Mouse (Mus musculus) retina, postnatal 7 days (tissue): Measurements from ENCODE around the gene Gtf2h5.
A peak's percentile ranks its signal among the peaks of the same experiment; 100 is the strongest.

Source experiments
- DNase-seq: peaks from one replicate; pipeline ENCODE4 v3.0.0-alpha.2; 2012; ENCODE audit warnings: low read depth, low spot score

Gene Gtf2h5

GRCm38 (mm10) chr17:6079287-6080122 lies at the start of gene Gtf2h5, which contains the start of gene Serac1:
Gtf2h5 (plus strand) TSS chr17:6079786.
Serac1 (minus strand) TSS chr17:6079741.
- peak; percentile 98 for DNase-seq

- DNase-seq: no peak
Observed at GRCm38 (mm10) chr17:6035661-6036060, 43.9 kb upstream of the Gtf2h5 start.

DNA sequence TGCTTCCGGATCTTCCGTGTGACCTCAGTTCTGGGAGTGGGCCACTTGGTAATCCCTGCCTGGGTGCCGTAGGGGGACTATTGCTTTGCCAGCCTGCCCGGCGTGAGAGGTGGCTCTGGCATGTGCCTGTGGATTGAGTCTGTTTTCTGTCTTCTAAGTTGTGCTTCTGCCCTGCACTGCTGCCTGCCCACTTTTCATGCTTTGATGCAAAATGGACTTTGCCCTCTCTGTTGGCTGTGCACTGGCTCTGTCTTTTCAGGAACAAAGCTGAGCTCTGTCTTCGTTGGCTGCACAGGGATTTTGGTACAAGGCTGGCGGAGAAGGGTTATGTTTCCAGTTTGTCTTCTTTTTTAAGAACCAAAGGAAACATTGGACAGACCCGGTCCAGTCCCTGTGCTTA lies 43.1 kb upstream of the Gtf2h5 start:
- DNase-seq: no peak

DNA sequence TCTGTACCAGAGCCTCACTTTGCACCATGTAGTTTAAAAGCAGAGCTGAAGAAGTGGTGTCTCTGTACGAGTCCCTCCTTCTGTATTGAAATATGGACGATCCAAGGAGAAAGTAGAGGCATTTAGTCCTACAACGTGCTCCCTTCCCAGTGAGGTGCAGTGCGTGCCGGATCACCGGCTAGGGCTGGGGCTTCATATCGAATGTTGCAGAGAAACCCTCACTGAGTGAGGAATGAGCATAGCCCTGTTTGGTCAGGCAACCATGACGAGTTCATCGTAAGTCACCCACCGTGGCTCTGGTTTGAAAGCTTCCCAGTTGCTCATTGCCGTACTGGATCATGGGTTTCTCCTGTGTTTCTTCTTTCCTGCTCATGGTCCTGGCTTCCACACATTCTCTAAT lies 42.7 kb upstream of the Gtf2h5 start:
- DNase-seq: no peak

DNA sequence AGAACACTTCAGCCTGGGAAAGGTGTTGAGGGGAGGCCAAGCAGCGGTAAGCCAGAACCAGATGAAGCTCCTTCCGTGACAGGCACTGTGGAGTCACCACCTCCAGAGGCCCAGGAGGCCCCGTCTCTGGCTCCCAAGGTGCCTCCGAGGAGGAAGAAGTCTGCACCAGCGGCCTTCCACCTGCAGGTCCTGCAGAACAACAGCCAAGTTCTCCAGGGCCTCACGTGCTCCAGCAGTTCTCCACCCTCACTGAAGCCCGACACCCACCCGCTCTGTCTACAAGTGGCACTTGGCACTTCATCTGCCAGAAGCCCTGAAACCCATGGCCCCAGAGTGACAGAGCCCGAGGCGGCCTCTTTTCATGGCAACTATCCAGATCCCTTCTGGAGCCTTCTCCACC lies 42.1 kb upstream of the Gtf2h5 start:
- no peak for DNase-seq

DNA sequence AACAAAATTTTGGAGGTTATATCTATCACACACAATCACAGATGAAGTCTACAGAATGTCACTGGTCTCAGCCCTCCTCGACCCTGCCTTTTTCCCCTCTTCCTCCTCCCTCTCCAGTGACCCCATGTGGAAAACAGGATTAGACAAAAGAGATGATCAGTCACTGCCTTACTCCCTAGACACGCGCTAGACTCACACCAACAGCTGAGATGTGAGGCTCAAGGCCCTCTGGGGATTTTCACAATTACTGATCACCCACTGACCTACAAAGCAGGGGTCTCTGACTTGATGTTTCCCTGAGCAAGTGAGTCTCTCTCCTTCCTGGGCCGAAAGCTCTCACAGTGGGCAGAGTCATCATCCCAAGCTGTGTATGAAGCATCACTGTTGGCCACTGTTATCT lies 26.8 kb upstream of the Gtf2h5 start:
- DNase-seq: no peak

DNA sequence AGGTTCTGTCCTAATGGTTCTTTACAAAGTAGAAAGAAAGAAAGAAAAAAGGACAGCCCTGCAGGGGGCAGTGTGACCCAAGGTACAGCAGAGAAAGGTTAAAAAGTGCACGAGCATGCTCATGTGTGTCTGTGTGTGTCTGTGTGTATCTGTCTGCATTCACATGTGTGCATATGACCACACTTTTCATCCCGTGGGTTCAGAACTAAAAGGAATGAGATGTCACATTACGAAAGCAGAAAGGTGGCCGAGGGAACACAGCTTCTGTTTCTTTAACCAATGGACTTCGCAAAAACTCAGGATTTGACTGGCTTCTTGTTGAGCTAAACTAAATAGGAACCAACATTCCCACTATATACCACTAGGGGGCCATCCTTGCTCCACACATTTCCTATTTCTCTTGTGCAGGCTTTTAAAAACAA lies 24.6 kb upstream of the Gtf2h5 start:
- DNase-seq: peak; percentile 31

- DNase-seq: no peak
Observed at GRCm38 (mm10) chr17:6062793-6063192, 16.8 kb upstream of the Gtf2h5 start.

DNA sequence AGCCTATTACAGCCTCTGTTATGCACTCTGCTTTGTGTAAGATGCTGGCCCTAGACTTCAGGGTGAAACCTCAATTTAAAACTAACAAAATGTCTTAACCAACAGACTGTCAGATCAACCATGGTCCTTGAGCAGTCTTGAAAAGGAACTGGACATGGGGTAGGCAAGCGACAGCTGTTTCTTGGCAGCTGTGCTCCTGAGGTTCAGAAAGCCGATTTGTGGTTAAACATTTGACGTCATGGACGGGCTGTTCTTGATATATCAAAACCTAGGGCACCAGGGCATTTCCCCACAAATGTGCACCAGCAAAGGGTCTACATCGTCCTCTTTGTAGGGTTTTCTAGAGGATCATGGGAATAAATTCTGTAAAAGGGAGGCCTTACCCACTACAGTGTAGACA lies 16.1 kb upstream of the Gtf2h5 start:
- DNase-seq: no peak

- DNase-seq: no peak
Observed at GRCm38 (mm10) chr17:6066021-6066420, 13.6 kb upstream of the Gtf2h5 start.

DNA sequence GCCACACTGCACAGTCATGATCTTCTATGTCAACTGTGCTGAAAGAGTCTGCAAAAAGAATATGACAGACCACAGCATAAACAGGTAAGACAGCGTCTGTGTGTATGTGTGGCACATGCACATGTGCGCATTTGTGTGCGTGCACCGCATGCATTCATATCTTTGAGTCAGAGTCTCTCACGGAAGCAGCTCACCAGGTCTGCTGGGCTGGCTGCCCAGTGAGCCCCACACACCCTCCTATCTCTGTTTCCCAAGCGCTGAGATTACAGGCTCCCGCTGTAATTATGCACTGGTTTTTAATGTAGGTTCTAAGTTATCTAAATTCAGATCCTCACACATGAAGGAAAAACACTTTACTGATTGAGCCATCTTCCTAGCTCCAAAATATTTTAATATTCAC lies 12.0 kb upstream of the Gtf2h5 start:
- no peak for DNase-seq

- no peak for DNase-seq
Observed at GRCm38 (mm10) chr17:6069866-6070265, 9.7 kb upstream of the Gtf2h5 start.

DNA sequence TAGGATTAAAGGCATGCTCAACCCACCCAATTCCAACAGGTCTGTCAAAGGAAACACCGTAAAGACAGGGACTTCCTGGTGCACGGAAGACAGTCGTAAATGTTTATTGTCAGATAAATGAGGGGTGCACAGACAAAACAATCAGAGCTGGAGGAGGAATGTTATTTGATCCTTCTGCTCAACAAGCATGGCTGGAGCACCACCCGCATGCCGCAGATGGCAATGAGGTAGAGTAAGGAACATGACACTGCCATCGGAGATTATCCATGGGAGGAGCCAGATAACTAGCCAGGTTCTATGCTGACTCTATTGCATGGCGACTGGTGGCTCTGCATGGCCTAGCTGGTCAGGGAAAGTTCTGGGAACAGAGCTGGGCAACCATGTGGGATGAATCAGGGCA lies 6.2 kb upstream of the Gtf2h5 start:
- DNase-seq: no peak

GRCm38 (mm10) chr17:6083323-6083890 lies 3.8 kb downstream of the Gtf2h5 start:
- DNase-seq: no peak

- DNase-seq: no peak
Observed at GRCm38 (mm10) chr17:6091604-6092003, 12.0 kb downstream of the Gtf2h5 start.

DNA sequence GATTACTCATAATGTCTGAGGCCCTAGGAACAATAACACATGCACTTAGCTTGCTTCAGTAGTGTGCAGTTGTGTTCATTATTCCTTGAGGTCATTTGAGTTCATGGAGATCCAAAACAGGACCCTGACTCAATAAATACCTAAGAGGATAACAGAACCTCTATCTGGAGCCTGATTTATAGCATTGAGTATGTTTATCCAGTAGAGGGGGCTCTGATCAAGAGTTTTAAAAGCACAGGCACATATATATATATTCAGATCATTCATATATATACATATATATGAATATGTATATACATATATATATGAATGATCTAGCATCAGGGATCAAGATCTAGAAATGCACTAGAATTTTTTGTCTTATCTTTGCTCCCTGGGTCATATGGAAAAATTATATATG lies 16.0 kb downstream of the Gtf2h5 start:
- DNase-seq: no peak

DNA sequence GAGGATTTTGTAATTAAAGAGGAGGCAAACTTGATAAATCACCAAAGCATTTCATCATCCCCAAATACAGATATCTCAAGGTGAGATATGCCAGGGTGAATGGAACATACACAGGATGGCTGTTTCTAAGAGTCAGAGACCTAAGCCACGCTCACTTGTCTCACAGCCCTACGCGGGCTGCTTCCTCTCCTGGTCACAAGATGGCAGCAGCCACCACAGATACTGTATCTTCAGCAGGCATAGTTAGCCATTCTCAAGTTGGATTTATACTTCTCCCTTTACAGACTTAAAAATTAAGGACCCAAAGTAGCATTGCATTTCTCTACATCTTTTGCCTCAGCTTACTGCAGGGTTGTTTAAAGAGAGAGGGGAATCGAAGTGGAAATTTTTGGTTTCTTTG lies 18.3 kb downstream of the Gtf2h5 start:
- peak; percentile 54 for DNase-seq

DNA sequence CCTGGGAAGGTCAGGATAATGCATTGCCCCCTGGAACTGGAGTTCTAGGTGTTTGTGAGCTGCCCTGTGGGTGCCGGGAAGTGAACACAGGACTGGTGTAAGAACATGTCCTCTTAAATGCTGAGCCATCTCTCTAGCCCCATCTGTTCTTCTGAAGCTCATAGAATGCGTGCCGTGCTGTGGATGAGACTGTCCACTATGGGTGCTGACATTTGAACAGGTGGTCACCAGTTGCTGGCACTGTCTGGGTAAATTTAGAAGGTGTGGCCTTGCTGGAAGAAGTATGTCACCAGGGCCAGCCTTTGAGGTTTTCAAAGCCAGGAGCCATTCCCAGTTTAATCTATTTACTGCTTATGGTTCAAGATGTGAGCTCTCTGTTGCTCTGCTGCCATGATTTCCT lies 22.7 kb downstream of the Gtf2h5 start:
- DNase-seq: no peak

GRCm38 (mm10) chr17:6103566-6103965 lies 24.0 kb downstream of the Gtf2h5 start:
- no peak for DNase-seq

GRCm38 (mm10) chr17:6106361-6107014 lies 26.9 kb downstream of the Gtf2h5 start, which contains the start of gene Tulp4:
Tulp4 (plus strand) TSS chr17:6106437.
- DNase-seq: peak; percentile 73

DNA sequence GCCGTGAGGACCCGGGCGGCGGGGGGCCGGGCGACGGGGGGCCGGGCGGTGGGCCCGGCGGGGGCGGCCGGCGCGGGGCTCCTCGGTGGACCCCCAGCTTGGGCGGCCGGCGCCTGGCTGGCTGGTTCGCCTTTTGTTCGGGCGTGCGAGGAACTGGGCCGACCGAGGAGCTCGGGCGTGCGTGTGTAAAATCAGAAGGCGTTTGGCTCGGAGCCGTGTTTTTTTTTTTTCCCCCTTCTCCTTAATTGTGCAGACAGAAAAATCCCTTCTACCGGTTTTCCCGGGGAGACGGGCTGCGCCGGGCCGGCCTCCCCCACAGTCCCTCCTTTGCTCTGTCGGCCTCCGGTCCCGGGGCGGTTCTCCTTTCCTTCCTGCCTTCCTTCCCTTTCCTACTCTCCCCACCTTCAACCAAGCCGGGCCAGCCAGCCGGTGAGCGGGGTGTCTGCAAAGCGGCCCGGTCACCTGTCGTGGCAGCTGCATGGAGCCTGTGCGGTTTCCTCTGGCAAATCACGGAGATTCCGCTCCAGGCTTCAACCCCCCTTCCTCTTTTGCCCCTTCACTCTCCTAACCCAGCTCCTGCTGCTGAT lies 27.5 kb downstream of the Gtf2h5 start:
- DNase-seq: peak; percentile 24

DNA sequence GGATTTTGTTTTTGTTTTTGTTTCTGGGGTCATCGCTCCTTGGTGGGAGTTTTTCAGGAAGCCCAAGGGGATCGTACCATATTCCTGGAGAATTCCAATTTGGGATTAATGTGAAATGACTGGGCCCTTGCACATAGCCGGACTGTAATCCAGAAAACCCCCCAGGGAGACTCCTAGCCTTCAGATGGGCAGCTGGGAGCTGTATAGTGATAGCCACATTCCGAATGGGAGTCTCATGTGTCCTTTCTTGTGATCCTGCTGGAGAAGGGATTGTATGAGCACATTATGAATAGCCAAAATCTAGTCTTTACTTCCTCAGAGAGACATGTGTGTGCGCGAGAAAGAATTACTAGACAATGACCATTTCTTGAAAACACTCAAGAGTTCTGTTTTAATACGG lies 28.6 kb downstream of the Gtf2h5 start:
- DNase-seq: no peak
